Mouse (Mus musculus) spleen, adult 2 months (tissue): Measurements from ENCODE around the gene Pex1.

Experiments
- CTCF ChIP-seq: fragments of 200-500 bp; IDR thresholded peaks from 2 replicates; pipeline ENCODE4 v1.5.1; 2011; ENCODE audit warnings: mild to moderate bottlenecking, inconsistent platforms; ENCODE audit not compliant: insufficient read depth, insufficient read length, insufficient replicate concordance; ENCODE audit errors: extremely low read depth
- POLR2A ChIP-seq: fragments of 200-500 bp; IDR thresholded peaks from 2 replicates; pipeline ENCODE4 v1.6.1; 2011; ENCODE audit warnings: low read depth, low read length, inconsistent platforms

DNA sequence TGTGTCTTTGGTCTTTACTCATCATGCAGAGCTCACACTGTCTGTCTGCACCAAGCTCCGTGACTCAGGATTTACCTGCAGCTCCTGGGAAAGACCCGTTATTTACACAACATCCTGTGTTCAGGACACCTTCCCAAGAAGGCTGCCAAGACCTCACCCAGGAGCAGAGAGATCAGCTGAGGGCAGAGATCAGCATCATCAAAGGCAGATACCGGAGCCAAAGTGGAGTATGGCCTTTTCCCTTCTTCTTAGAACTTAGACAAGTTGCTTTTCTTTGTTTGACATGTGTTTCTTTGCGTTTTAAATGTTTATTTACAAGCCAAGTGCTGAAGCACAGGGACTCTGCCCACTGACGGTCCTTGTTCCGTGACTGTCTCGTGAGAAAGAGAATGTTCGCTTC is 39.4 kb downstream of the Pex1 start:
- no peak for TF ChIP-seq CTCF
- TF ChIP-seq POLR2A: no peak
